Mouse (Mus musculus) bone marrow, adult 2 months (tissue): Measurements from ENCODE around the gene Tmem123. TPM values are rescaled to one million over a fixed set of nuclear protein-coding genes. Genes with fewer than 3 reads are reported as not detected.

Experiments used
- H3K27ac ChIP-seq: fragments of 200-500 bp; 2 replicates; pipeline ENCODE4 v1.5.1; 2012; ENCODE audit warnings: low read depth, mild to moderate bottlenecking, control low read depth, inconsistent platforms, low read length; ENCODE audit not compliant: control insufficient read depth, poor library complexity, insufficient read depth
- H3K4me1 ChIP-seq: fragments of 200-500 bp; 2 replicates; pipeline ENCODE4 v1.6.1; 2011; ENCODE audit warnings: low read length; ENCODE audit not compliant: control insufficient read depth, insufficient read depth
- H3K4me3 ChIP-seq: fragments of 200-500 bp; replicated peaks from 2 replicates; pipeline ENCODE3; 2011; ENCODE audit warnings: mild to moderate bottlenecking, low read depth, low read length, control low read depth; ENCODE audit not compliant: control insufficient read depth
- CTCF ChIP-seq: fragments of 200-500 bp; IDR thresholded peaks from 2 replicates; pipeline ENCODE4 v1.5.1; 2011; ENCODE audit warnings: low read length, control low read depth; ENCODE audit not compliant: control insufficient read depth, insufficient read depth
- POLR2A ChIP-seq: fragments of 200-500 bp; IDR thresholded peaks from 2 replicates; pipeline ENCODE4 v1.6.1; 2011; ENCODE audit warnings: low read depth, mild to moderate bottlenecking, control low read depth, low read length, borderline replicate concordance; ENCODE audit not compliant: control insufficient read depth
- WGBS: fragments of 180-500 bp; shearing (Covaris S2); methylation state at CpG from one replicate; pipeline ENCODE4 v1.1.7; 2018; 5-methylcytosine and 5-hydroxymethylcytosine counted together
- polyA plus RNA-seq: library from polyadenylated mRNA; stranded (reverse); fragments of >200 nt; gene quantifications from 2 replicates; pipeline ENCODE4 v1.2.4, GENCODE M21; 2011; ENCODE audit warnings: low replicate concordance; ENCODE audit not compliant: missing spikeins, insufficient read depth, insufficient read length

Gene Tmem123
- polyA plus RNA-seq, 1 experiment, result 15.0 TPM

- no peak overlapping the region for H3K4me3 ChIP-seq
- H3K4me1 ChIP-seq, result peaks cover 9% of the 10 kb centered on the region
- TF ChIP-seq CTCF, result no peak
- TF ChIP-seq POLR2A, result no peak
- 0 out of 2 replicates have a peak overlapping the region, but pooled peaks have one; percentile 23 for H3K27ac ChIP-seq
- WGBS, result 73% methylated on average over 8 of the region's 8 CpGs
Measured at GRCm38 (mm10) chr9:7789764-7790575, 26.1 kb downstream of the Tmem123 start.

- no peak overlapping the region for H3K4me3 ChIP-seq
- no peak for TF ChIP-seq POLR2A
- TF ChIP-seq CTCF, result no peak
- H3K27ac ChIP-seq, result peak overlapping the region; percentile 23; the same call in 1 of the 2 replicates
- WGBS, result 63% methylated on average over 11 of the region's 11 CpGs
- H3K4me1 ChIP-seq, result peaks cover 5% of the 10 kb centered on the region
Measured at GRCm38 (mm10) chr9:7790580-7791084, 26.8 kb downstream of the Tmem123 start.

- 89% methylated on average over 2 of the region's 2 CpGs for WGBS
- no peak overlapping the region for H3K27ac ChIP-seq
- TF ChIP-seq CTCF (no peak), POLR2A (no peak)
- H3K4me1 ChIP-seq, result no peaks in the 10 kb centered on the region; the same call in none of the 2 replicates
- H3K4me3 ChIP-seq, result no peak overlapping the region
Measured at GRCm38 (mm10) chr9:7793561-7793960, 29.7 kb downstream of the Tmem123 start.

GRCm38 (mm10) chr9:7795581-7795980 is 31.7 kb downstream of the Tmem123 start:
- Histone ChIP-seq H3K4me3 (no peak overlapping the region), H3K27ac (no peak overlapping the region), H3K4me1 (no peaks in the 10 kb centered on the region; the same call in none of the 2 replicates)
- TF ChIP-seq CTCF, result no peak
- no peak for TF ChIP-seq POLR2A

- TF ChIP-seq CTCF (no peak), POLR2A (no peak)
- WGBS, result 76% methylated on average over 6 of the region's 6 CpGs
Measured at GRCm38 (mm10) chr9:7796129-7796864, 32.5 kb downstream of the Tmem123 start.

GRCm38 (mm10) chr9:7797542-7797941 is 33.7 kb downstream of the Tmem123 start:
- 84% methylated on average over 2 of the region's 2 CpGs for WGBS
- no peak for TF ChIP-seq CTCF
- no peak for TF ChIP-seq POLR2A
- no peak overlapping the region for H3K27ac ChIP-seq

More at GRCm38 (mm10) chr9:7796129-7796864, 32.5 kb downstream of the Tmem123 start:
- no peak overlapping the region for H3K27ac ChIP-seq
- H3K4me1 ChIP-seq, result no peaks in the 10 kb centered on the region; the same call in 1 of the 2 replicates
- no peak overlapping the region for H3K4me3 ChIP-seq

GRCm38 (mm10) chr9:7798555-7798954 is 34.7 kb downstream of the Tmem123 start:
- Histone ChIP-seq H3K27ac (no peak overlapping the region), H3K4me1 (no peaks in the 10 kb centered on the region), H3K4me3 (no peak overlapping the region)
- TF ChIP-seq CTCF (no peak), POLR2A (no peak)
- 89% methylated on average over 3 of the region's 3 CpGs for WGBS

More at GRCm38 (mm10) chr9:7797542-7797941, 33.7 kb downstream of the Tmem123 start:
- Histone ChIP-seq H3K4me1 (no peaks in the 10 kb centered on the region), H3K4me3 (no peak overlapping the region)

- TF ChIP-seq POLR2A (no peak), CTCF (no peak)
- 69% methylated on average over 5 of the region's 5 CpGs for WGBS
Measured at GRCm38 (mm10) chr9:7805101-7805506, 41.3 kb downstream of the Tmem123 start.

More at GRCm38 (mm10) chr9:7805101-7805506, 41.3 kb downstream of the Tmem123 start:
- Histone ChIP-seq H3K4me1 (no peaks in the 10 kb centered on the region; the same call in 1 of the 2 replicates), H3K4me3 (no peak overlapping the region), H3K27ac (no peak overlapping the region)
